Mouse (Mus musculus) kidney, adult 9 months (tissue): ENCODE measurements at regions not wholly inside any gene's neighbourhood (a gene's known extent, or its start where the extent isn't known, plus 50 kb on each side); places are given as distances from the start of the nearest gene placed in this dataset.

ENCODE experiments used
- DNase-seq: peaks from one replicate; pipeline ENCODE4 v3.0.0; 2022

GRCm38 (mm10) chr19:15851622-15852021, 95.5 kb downstream of the Psat1 start:
- DNase-seq: no peak

GRCm38 (mm10) chr19:15850722-15851121, 96.4 kb downstream of the Psat1 start:
- DNase-seq: no peak

- DNase-seq: no peak
Observed at GRCm38 (mm10) chr19:15849235-15849634, 97.9 kb downstream of the Psat1 start.

GRCm38 (mm10) chr19:15838327-15838726, 108.8 kb downstream of the Psat1 start:
- DNase-seq: no peak

- DNase-seq: peak; percentile 42
Observed at GRCm38 (mm10) chr19:15837715-15838175, 109.4 kb downstream of the Psat1 start.

- DNase-seq: no peak
Observed at GRCm38 (mm10) chr19:15836956-15837714, 110.0 kb downstream of the Psat1 start.

GRCm38 (mm10) chr19:15836201-15836955, 110.8 kb downstream of the Psat1 start:
- no peak for DNase-seq

- no peak for DNase-seq
Observed at GRCm38 (mm10) chr19:15830385-15830784, 116.8 kb downstream of the Psat1 start.

- DNase-seq: no peak
Observed at GRCm38 (mm10) chr19:15829158-15829557, 118.0 kb downstream of the Psat1 start.

- DNase-seq: no peak
Observed at GRCm38 (mm10) chr19:15827990-15828705, 119.0 kb downstream of the Psat1 start.

GRCm38 (mm10) chr19:15827120-15827989, 119.8 kb downstream of the Psat1 start:
- no peak for DNase-seq

- no peak for DNase-seq
Observed at GRCm38 (mm10) chr19:15823688-15824371, 123.3 kb downstream of the Psat1 start.

GRCm38 (mm10) chr19:15820020-15820419, 127.1 kb downstream of the Psat1 start:
- DNase-seq: no peak

- no peak for DNase-seq
Observed at GRCm38 (mm10) chr19:15815166-15815565, 132.0 kb downstream of the Psat1 start.

GRCm38 (mm10) chr19:15809008-15809407, 138.1 kb downstream of the Psat1 start:
- DNase-seq: no peak

- DNase-seq: no peak
Observed at GRCm38 (mm10) chr19:15807681-15808080, 139.5 kb downstream of the Psat1 start.

GRCm38 (mm10) chr19:15803131-15803889, 143.8 kb downstream of the Psat1 start:
- no peak for DNase-seq

GRCm38 (mm10) chr19:15802641-15803040, 144.5 kb downstream of the Psat1 start:
- DNase-seq: no peak

- DNase-seq: peak; percentile 76
Observed at GRCm38 (mm10) chr19:15801811-15802486, 145.2 kb downstream of the Psat1 start.
